Mouse (Mus musculus): Measurements from ENCODE around the gene Elf5.

The Elf5 gene

GRCm38 (mm10) chr2:103432695-103433275, 21.3 kb downstream of the Elf5 start:
- no peak for DNase-seq (ENCODE audit: low read depth, low spot score)

GRCm38 (mm10) chr2:103435110-103435509, 23.6 kb downstream of the Elf5 start:
- no peak for DNase-seq (ENCODE audit: low read depth, low spot score)

- no peak for DNase-seq (ENCODE audit: low read depth, low spot score)
Measured at GRCm38 (mm10) chr2:103436534-103436933, 25.0 kb downstream of the Elf5 start.

- DNase-seq (ENCODE audit: low read depth, low spot score), result no peak
Measured at GRCm38 (mm10) chr2:103439071-103439622, 27.7 kb downstream of the Elf5 start.

GRCm38 (mm10) chr2:103439710-103440109, 28.2 kb downstream of the Elf5 start:
- DNase-seq (ENCODE audit: low read depth, low spot score), result peak; percentile 74

- DNase-seq (ENCODE audit: low read depth, low spot score), result peak; percentile 68
Measured at GRCm38 (mm10) chr2:103445776-103446175, 34.3 kb downstream of the Elf5 start.

DNA sequence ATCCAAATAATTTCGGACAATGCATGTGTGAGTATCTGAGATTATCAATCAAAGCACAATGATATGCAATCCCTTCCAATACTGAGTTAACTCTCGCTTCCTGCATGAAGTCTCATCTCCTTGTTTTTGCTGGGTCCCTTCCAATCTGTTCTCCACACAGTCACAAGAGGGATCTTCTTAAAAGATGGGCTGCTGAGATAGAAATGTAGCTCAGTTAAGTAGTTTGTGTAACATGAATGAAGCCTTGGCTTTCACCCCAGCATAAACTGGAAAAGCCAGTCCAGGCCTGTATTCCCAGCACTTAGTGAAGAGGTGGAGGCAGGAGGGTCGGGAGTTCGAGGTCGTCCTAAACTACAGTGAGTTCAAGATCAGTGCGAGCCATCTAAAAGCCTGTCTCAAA, 34.8 kb downstream of the Elf5 start:
- no peak for DNase-seq (ENCODE audit: low read depth, low spot score)

- no peak for DNase-seq (ENCODE audit: low read depth, low spot score)
Measured at GRCm38 (mm10) chr2:103448947-103449560, 37.6 kb downstream of the Elf5 start.

DNA sequence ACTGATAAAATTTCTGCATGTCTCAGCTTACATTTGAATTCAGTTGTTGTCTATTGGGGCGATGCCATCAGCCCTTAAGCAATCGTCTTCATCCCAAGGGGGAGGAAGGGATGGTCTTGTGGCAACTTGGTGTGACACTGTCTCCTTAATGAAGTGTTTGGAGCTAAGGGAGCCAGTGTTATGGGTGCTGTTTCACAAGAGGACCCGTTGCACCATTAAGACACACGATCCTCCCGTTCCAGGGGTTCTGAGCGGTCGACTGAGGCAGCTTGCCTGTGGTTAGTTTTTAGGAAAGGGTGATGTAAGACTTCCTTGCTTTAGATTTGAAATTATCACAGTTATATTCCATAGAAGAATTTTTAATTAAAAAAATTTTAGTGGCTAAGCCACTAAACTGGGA, 38.3 kb downstream of the Elf5 start:
- no peak for DNase-seq (ENCODE audit: low read depth, low spot score)

DNA sequence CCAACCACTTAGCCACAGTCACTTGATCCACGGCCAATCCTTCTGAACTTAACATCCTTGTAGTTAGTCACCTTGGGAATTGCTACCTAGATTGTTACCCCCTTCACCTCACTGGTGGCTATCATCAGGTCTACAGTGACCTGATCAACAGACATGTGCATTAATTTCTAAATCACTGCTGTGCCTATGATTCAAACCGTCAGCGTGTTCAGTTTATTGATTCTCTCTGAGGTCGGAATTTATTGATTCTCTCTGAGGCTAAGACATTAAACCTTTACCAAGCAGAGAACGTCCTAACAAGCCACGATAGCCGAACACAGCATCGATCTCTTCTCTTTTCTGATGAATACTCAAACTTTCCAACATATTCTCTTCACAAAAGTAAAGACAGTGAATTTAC, 38.8 kb downstream of the Elf5 start:
- no peak for DNase-seq (ENCODE audit: low read depth, low spot score)

- DNase-seq (ENCODE audit: low read depth, low spot score), result no peak
Measured at GRCm38 (mm10) chr2:103452550-103452949, 41.1 kb downstream of the Elf5 start.

- DNase-seq (ENCODE audit: low read depth, low spot score), result no peak
Measured at GRCm38 (mm10) chr2:103455748-103456147, 44.3 kb downstream of the Elf5 start.

DNA sequence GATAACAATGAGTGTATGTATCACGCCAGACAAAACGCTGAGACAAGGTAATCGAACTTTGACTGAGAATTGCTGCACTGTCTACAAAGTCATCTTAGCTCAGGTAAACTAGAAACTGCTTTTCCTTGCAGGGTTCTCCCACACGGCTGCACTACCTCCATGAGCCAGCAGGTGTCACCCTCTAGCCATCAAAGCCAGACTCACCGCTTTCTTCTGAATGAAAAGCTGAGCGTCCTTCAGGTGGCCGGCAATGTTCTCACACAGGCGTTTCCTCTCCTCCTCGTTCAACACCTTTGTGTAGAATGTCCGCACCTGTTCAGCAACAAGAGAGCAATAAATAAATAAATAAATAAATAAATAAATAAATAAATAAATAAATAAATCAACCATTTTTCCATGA, 45.2 kb downstream of the Elf5 start:
- DNase-seq (ENCODE audit: low read depth, low spot score), result peak; percentile 71

- DNase-seq (ENCODE audit: low read depth, low spot score), result no peak
Measured at GRCm38 (mm10) chr2:103457048-103457447, 45.6 kb downstream of the Elf5 start.

GRCm38 (mm10) chr2:103457628-103458027, 46.1 kb downstream of the Elf5 start:
- no peak for DNase-seq (ENCODE audit: low read depth, low spot score)

DNA sequence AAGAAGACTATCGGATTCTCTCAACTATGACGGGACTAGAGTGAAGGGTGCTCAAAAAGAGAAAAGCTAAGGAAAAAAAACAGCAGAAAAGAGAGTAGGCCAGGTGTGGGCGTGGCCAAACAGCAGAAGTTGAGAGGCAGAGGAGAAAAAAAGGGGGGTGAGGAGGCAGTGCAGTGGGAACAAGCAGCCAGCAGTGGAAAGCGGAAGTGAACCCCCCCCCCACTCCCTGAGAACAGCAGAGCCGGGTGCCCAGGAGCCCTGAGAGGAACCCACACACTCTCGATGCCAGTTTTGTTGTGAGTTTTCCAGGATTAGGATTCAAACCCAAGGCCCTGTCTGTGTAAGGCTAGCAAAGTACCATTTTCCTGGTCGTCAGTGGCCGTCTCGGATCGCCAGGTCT, 47.6 kb downstream of the Elf5 start:
- DNase-seq (ENCODE audit: low read depth, low spot score), result no peak

DNA sequence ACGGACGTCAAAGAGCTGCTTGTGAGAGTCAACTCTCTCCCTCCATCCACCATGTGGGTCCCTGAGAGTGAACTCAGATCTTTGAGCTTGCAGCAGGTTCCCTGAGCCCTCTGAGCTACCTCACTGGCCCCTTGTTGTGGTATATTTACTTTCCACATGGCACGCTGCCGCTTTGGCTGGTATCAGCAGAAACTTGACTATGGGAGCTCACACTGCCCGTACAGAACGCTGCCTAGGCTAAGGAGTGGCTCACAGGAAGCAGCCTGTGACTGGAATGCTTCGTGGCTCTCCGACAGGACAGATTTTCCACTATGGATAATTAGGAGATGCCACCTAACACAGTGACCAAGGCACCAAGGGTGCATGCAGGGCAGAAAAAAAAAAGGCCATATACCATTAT, 49.7 kb downstream of the Elf5 start:
- no peak for DNase-seq (ENCODE audit: low read depth, low spot score)

GRCm38 (mm10) chr2:103461743-103462142, 50.3 kb downstream of the Elf5 start:
- no peak for DNase-seq (ENCODE audit: low read depth, low spot score)

DNA sequence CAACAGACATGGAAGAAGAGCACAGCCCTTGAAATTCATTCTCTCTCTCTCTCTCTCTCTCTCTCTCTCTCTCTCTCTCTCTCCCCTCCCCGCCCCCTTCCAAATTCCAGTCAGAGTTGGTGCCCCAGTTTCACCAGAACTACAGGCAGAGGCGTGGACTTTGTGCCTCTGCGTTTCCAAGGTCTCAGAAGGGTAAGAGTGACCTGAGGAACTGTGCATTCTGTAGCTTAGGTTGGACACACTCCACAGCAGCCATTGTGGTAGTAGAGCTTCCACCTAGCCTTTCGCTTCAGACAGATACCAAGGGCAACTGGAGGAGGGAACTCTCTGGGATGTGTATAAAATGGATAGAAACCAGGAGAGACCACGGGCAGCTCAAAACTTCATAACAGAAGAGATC, 51.3 kb downstream of the Elf5 start:
- DNase-seq (ENCODE audit: low read depth, low spot score), result no peak

- no peak for DNase-seq (ENCODE audit: low read depth, low spot score)
Measured at GRCm38 (mm10) chr2:103464524-103464923, 53.0 kb downstream of the Elf5 start.

DNA sequence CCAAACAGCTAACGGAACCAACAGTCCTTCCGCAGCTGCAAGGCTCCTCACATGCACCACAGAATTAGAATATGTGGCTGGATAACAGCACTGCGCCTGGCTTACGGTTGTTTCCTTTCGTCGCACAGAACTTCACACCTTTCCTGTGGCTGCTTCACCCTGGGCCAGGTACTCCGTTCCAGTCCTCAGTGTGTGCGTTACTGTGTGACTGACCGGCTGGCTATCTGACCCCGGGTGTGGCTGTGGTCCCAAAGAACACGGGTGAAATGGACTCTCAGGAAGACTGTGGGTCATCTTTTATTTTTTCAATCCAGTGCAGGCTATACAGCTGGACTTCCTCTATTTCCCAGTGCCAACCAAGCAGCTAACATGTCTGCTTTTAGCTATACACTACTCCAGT, 53.9 kb downstream of the Elf5 start:
- DNase-seq (ENCODE audit: low read depth, low spot score), result no peak

GRCm38 (mm10) chr2:103466272-103466671, 54.8 kb downstream of the Elf5 start:
- no peak for DNase-seq (ENCODE audit: low read depth, low spot score)

- DNase-seq (ENCODE audit: low read depth, low spot score), result no peak
Measured at GRCm38 (mm10) chr2:103466984-103467588, 55.6 kb downstream of the Elf5 start.
